Mouse (Mus musculus) embryonic facial prominence, embryonic 11.5 days (tissue): ENCODE results near the gene Adh6a. TPM values are rescaled to one million over a fixed set of nuclear protein-coding genes. Genes with fewer than 3 reads are reported as not detected.
"Not testable (repeated sequence)": the region's sequence is repeated elsewhere in the genome, so short reads cannot be mapped to it uniquely, and the experiment has no call there.

ENCODE experiments used
- ATAC-seq: fragments of 200-750 bp; cut with Nextera tagmentation; replicated peaks from 2 replicates; pipeline ENCODE4 v1.8.0; 2017; ENCODE audit warnings: low read depth; ENCODE audit not compliant: insufficient number of reproducible peaks, low FRiP score, low TSS enrichment
- DNase-seq: peaks from one replicate; pipeline ENCODE4 v3.0.0-alpha.2; 2015; ENCODE audit warnings: low spot score
- H3K27ac ChIP-seq: fragments of 300-500 bp; sonication (generic); replicated peaks from 2 replicates; pipeline ENCODE4 v1.5.1; 2014; ENCODE audit warnings: mild to moderate bottlenecking, low read depth, low read length, control low read depth
- H3K27me3 ChIP-seq: fragments of 300-500 bp; sonication (generic); 2 replicates; pipeline ENCODE4 v1.6.1; 2014; ENCODE audit warnings: mild to moderate bottlenecking, low read length, moderate library complexity, mixed read lengths; ENCODE audit not compliant: control insufficient read depth, insufficient read depth
- H3K36me3 ChIP-seq: fragments of 300-500 bp; sonication (generic); replicated peaks from 2 replicates; pipeline ENCODE4 v1.6.1; 2014; ENCODE audit warnings: low read depth, mild to moderate bottlenecking, low read length, moderate library complexity, mixed read lengths; ENCODE audit not compliant: control insufficient read depth, insufficient read depth
- H3K4me1 ChIP-seq: fragments of 300-500 bp; sonication (generic); 2 replicates; pipeline ENCODE4 v1.6.1; 2014; ENCODE audit warnings: low read length, mixed read lengths; ENCODE audit not compliant: control insufficient read depth, insufficient read depth
- H3K4me2 ChIP-seq: fragments of 300-500 bp; sonication (generic); 2 replicates; pipeline ENCODE4 v1.6.1; 2014; ENCODE audit warnings: low read depth, mild to moderate bottlenecking, control low read depth, low read length, moderate library complexity
- H3K4me3 ChIP-seq: fragments of 300-500 bp; sonication (generic); 2 replicates; pipeline ENCODE4 v1.5.1; 2014; ENCODE audit warnings: low read depth, low read length, control low read depth
- H3K9ac ChIP-seq: fragments of 300-500 bp; sonication (generic); replicated peaks from 2 replicates; pipeline ENCODE4 v1.6.1; 2014; ENCODE audit warnings: mild to moderate bottlenecking, control low read depth, low read length
- H3K9me3 ChIP-seq: fragments of 300-500 bp; sonication (generic); replicated peaks from 2 replicates; pipeline ENCODE4 v1.6.1; 2016; ENCODE audit warnings: mild to moderate bottlenecking, low read length, inconsistent platforms, mixed read lengths; ENCODE audit not compliant: control insufficient read depth
- WGBS: fragments of 180-500 bp; shearing (Covaris S2); extraction: QIAGEN DNeasy Blood & Tissue Kit; methylation state at CpG from one replicate; pipeline ENCODE4 v1.1.7; 2014; 5-methylcytosine and 5-hydroxymethylcytosine counted together
- polyA plus RNA-seq: library from polyadenylated mRNA; unstranded; fragments of >200 nt; fragmentation: Nextera tagmentation; extraction: Ambion mirVana; gene quantifications from 2 replicates; pipeline ENCODE4 v1.2.1, GENCODE M21; 2014

The Adh6a gene
- polyA plus RNA-seq, 1 experiment from 2014 or later, result not detected

- no peak for ATAC-seq
- WGBS, result 86% methylated on average over 4 of the region's 4 CpGs
- H3K9ac ChIP-seq, result no peak overlapping the region
These were observed 47.6 kb downstream of the Adh6a start for GRCm38 (mm10) chr3:138360721-138361120.

GRCm38 (mm10) chr3:138362920-138363319, 49.8 kb downstream of the Adh6a start:
- Histone ChIP-seq H3K9ac (no peak overlapping the region), H3K4me2 (no peak overlapping the region), H3K27me3 (no peaks in the 10 kb centered on the region), H3K36me3 (no peaks in the 10 kb centered on the region), H3K27ac (no peak overlapping the region), H3K4me1 (no peaks in the 10 kb centered on the region), H3K4me3 (no peak overlapping the region), H3K9me3 (no peaks in the 10 kb centered on the region)
- ATAC-seq, result no peak
- 82% methylated on average over 2 of the region's 2 CpGs for whole genome bisulfite sequencing
- DNase-seq, result no peak

More at GRCm38 (mm10) chr3:138360721-138361120, 47.6 kb downstream of the Adh6a start:
- no peak overlapping the region for H3K4me2 ChIP-seq
- H3K9me3 ChIP-seq, result no peaks in the 10 kb centered on the region
- H3K4me3 ChIP-seq, result no peak overlapping the region
- no peak overlapping the region for H3K27ac ChIP-seq
- H3K36me3 ChIP-seq, result no peaks in the 10 kb centered on the region
- no peaks in the 10 kb centered on the region for H3K27me3 ChIP-seq
- H3K4me1 ChIP-seq, result no peaks in the 10 kb centered on the region
- no peak for DNase-seq

GRCm38 (mm10) chr3:138366181-138366580, 53.1 kb downstream of the Adh6a start:
- no peaks in the 10 kb centered on the region for H3K4me1 ChIP-seq
- H3K27ac ChIP-seq, result no peak overlapping the region
- WGBS, result 72% methylated on average over 2 of the region's 2 CpGs
- H3K36me3 ChIP-seq, result no peaks in the 10 kb centered on the region
- H3K27me3 ChIP-seq, result no peaks in the 10 kb centered on the region
- ATAC-seq, result no peak
- no peak for DNase-seq
- no peak overlapping the region for H3K4me3 ChIP-seq
- no peak overlapping the region for H3K9ac ChIP-seq
- no peak overlapping the region for H3K4me2 ChIP-seq
- no peaks in the 10 kb centered on the region for H3K9me3 ChIP-seq

DNA sequence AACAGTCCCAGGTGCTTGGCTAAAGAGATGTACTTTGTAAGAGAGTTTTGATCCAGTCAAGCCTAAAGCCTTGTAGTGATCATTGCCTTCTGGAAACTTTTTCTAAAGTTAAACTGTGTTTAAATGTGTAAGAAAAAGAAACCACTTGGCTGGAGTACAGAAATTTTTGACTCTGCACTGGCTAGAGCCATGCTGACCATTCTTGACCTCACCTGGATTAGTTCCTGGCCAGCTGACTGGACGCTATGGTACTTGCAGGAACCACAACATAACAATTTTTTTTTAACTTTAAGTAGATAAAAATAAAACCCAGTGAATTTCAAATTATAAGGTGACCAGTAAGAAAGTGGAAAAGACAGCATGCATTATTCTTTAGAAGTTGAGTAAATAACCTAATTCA, 56.5 kb downstream of the Adh6a start:
- Histone ChIP-seq H3K4me1 (no peaks in the 10 kb centered on the region), H3K4me2 (no peak overlapping the region), H3K36me3 (no peaks in the 10 kb centered on the region), H3K4me3 (no peak overlapping the region), H3K27me3 (no peaks in the 10 kb centered on the region), H3K27ac (no peak overlapping the region), H3K9ac (no peak overlapping the region), H3K9me3 (no peaks in the 10 kb centered on the region)
- WGBS, result 82% methylated on average over 1 of the region's 1 CpGs
- ATAC-seq (no peak), DNase-seq (no peak)

DNA sequence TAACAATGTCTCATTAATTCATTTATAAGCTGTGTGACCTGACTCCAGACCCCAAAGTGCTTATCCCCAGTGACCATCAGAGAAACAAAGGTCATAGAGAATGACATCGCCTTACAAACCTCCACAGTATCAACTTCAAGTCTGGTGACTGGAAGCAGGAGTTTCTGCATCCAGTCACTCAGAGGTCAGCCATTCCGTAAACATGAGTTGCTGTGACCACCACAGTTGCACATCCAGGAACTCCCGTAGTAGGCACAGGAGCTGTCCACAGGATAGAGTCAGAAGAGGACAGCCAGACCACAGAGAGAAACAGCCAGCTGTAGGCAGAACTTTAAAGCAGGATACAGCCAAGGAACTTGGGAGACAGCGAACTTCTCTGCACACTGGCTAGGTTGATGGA, 57.2 kb downstream of the Adh6a start:
- H3K9ac ChIP-seq, ATAC-seq, H3K27me3 ChIP-seq, H3K27ac ChIP-seq, H3K4me3 ChIP-seq, H3K36me3 ChIP-seq, H3K4me1 ChIP-seq, DNase-seq, H3K9me3 ChIP-seq, H3K4me2 ChIP-seq: not testable (repeated sequence)
- 60% methylated on average over 4 of the region's 4 CpGs for WGBS

DNA sequence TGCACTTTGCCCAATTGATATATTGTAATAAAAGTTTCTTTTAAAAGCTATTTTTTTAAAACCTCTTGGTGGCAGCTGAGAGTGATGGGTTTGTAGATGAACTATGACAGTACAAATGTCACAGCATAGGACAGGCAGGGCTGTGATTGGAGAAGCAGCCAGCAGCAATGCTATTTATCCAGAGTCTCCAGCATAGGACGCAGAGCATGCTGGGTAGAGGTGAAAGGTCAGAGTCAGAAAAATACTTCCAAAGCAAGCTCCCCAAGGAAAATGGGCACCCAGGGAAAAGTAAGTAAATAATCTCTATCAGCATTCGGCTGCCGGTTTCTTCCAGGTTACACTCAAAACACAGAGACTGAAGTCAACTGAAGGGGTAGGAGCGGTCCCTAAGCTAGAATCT, 60.8 kb downstream of the Adh6a start:
- ATAC-seq, result no peak
- no peak for DNase-seq
- 68% methylated on average over 4 of the region's 4 CpGs for WGBS
- Histone ChIP-seq H3K9me3 (no peaks in the 10 kb centered on the region), H3K4me2 (no peak overlapping the region), H3K4me3 (no peak overlapping the region), H3K4me1 (no peaks in the 10 kb centered on the region), H3K9ac (no peak overlapping the region), H3K27ac (no peak overlapping the region), H3K36me3 (no peaks in the 10 kb centered on the region), H3K27me3 (no peaks in the 10 kb centered on the region)

DNA sequence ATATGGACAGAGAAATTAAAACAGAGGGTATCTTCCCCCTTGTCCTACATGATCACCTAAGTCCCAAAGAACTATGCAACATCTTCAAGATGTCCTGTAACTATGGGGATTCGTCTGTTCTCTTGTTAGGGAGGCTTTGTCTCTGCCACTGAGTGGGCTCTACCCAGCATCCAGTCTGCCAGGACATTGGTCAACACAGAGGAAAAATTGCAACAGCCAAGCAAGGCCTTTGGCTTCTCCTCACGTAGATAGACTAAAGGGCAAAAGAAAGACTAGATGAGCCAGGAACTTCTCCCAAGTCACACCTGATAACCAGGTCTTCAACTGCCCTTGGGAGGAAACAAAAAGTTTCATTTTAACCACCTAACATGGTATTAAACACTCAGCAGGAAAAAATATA, 62.1 kb downstream of the Adh6a start:
- no peak overlapping the region for H3K9ac ChIP-seq
- H3K36me3 ChIP-seq, result no peaks in the 10 kb centered on the region
- H3K4me2 ChIP-seq, result no peak overlapping the region
- no peaks in the 10 kb centered on the region for H3K9me3 ChIP-seq
- DNase-seq (no peak), ATAC-seq (no peak)
- H3K4me1 ChIP-seq, result no peaks in the 10 kb centered on the region
- no peaks in the 10 kb centered on the region for H3K27me3 ChIP-seq
- H3K4me3 ChIP-seq, result no peak overlapping the region
- WGBS, result 83% methylated on average over 2 of the region's 2 CpGs
- no peak overlapping the region for H3K27ac ChIP-seq
